Mouse (Mus musculus): Measurements from ENCODE around the gene Apoc1. TPM values are rescaled to one million over a fixed set of nuclear protein-coding genes. Genes with fewer than 3 reads are reported as not detected.

The Apoc1 gene
- polyA plus RNA-seq, 1 experiment from 2014 or later = 8.4 TPM

- no peaks in the 10 kb centered on the region for H3K9me3 ChIP-seq (ENCODE audit: control insufficient read depth, low read length)
- no peak overlapping the region for H3K9ac ChIP-seq (ENCODE audit: low read depth, low read length)
- H3K27ac ChIP-seq (ENCODE audit: low read depth, low read length) = no peak overlapping the region
- no peaks in the 10 kb centered on the region for H3K4me1 ChIP-seq (ENCODE audit: control insufficient read depth, insufficient read depth, low read length)
- no peaks in the 10 kb centered on the region for H3K27me3 ChIP-seq (ENCODE audit: control insufficient read depth, insufficient read depth, low read length)
- no peak for ATAC-seq (ENCODE audit: low FRiP score, low TSS enrichment)
- no peak overlapping the region for H3K4me3 ChIP-seq (ENCODE audit: low read length)
- peaks cover 78% of the 10 kb centered on the region for H3K36me3 ChIP-seq (ENCODE audit: control insufficient read depth, insufficient read depth, low read length)
- H3K4me2 ChIP-seq (replicated peaks; ENCODE audit: low read depth, low read length) = no peak overlapping the region
- 92% methylated on average over 6 of the region's 6 CpGs for WGBS
These were observed 41.2 kb downstream of the Apoc1 start for GRCm38 (mm10) chr7:19651063-19651786.

- no peaks in the 10 kb centered on the region for H3K4me1 ChIP-seq (ENCODE audit: control insufficient read depth, insufficient read depth, low read length)
- no peak for ATAC-seq (ENCODE audit: low FRiP score, low TSS enrichment)
- H3K9me3 ChIP-seq (ENCODE audit: control insufficient read depth, low read length) = no peaks in the 10 kb centered on the region
- 100% methylated on average over 4 of the region's 4 CpGs for WGBS
- H3K4me3 ChIP-seq (ENCODE audit: low read length) = no peak overlapping the region
- H3K9ac ChIP-seq (ENCODE audit: low read depth, low read length) = no peak overlapping the region
- no peak overlapping the region for H3K27ac ChIP-seq (ENCODE audit: low read depth, low read length)
- H3K4me2 ChIP-seq (replicated peaks; ENCODE audit: low read depth, low read length) = no peak overlapping the region
- no peaks in the 10 kb centered on the region for H3K27me3 ChIP-seq (ENCODE audit: control insufficient read depth, insufficient read depth, low read length)
- peaks cover 95% of the 10 kb centered on the region for H3K36me3 ChIP-seq (ENCODE audit: control insufficient read depth, insufficient read depth, low read length)
These were observed 51.2 kb downstream of the Apoc1 start for GRCm38 (mm10) chr7:19641223-19641622.

Other genes starting within 250 kb of the Apoc1 start
- gene Mark4, start 233.8 kb downstream of the Apoc1 start, polyA plus RNA-seq (2014; fragmentation: Nextera tagmentation; extraction: Ambion mirVana) = 10.4 and 12.1 TPM in 2 replicates
- 3.5 and 3.7 TPM in 2 replicates for gene Exoc3l2, start 229.3 kb downstream of the Apoc1 start, polyA plus RNA-seq (2014; fragmentation: Nextera tagmentation; extraction: Ambion mirVana)
- 1.4 and 2.4 TPM in 2 replicates for gene Bloc1s3, start 184.3 kb downstream of the Apoc1 start, polyA plus RNA-seq (2014; fragmentation: Nextera tagmentation; extraction: Ambion mirVana)
- 63.7 and 70.2 TPM in 2 replicates for gene Trappc6a, start 184.3 kb downstream of the Apoc1 start, polyA plus RNA-seq (2014; fragmentation: Nextera tagmentation; extraction: Ambion mirVana)
- 0.13 and 0.27 TPM in 2 replicates for gene Nkpd1, start 174.8 kb downstream of the Apoc1 start, polyA plus RNA-seq (2014; fragmentation: Nextera tagmentation; extraction: Ambion mirVana)
- gene Ppp1r37, start 129.6 kb downstream of the Apoc1 start, polyA plus RNA-seq (2014; fragmentation: Nextera tagmentation; extraction: Ambion mirVana) = 6.5 and 23.0 TPM in 2 replicates
- gene Zfp296, start 115.4 kb downstream of the Apoc1 start, polyA plus RNA-seq (2014; fragmentation: Nextera tagmentation; extraction: Ambion mirVana) = 0.33 and 0.68 TPM in 2 replicates
- 168 and 179 TPM in 2 replicates for gene Gemin7, start 115.1 kb downstream of the Apoc1 start, polyA plus RNA-seq (2014; fragmentation: Nextera tagmentation; extraction: Ambion mirVana)
- 44.3 and 48.4 TPM in 2 replicates for gene Clasrp, start 88.2 kb downstream of the Apoc1 start, polyA plus RNA-seq (2014; fragmentation: Nextera tagmentation; extraction: Ambion mirVana)
- 7.3 and 9.3 TPM in 2 replicates for gene Relb, start 63.2 kb downstream of the Apoc1 start, polyA plus RNA-seq (2014; fragmentation: Nextera tagmentation; extraction: Ambion mirVana)
- 76.2 and 101 TPM in 2 replicates for gene Clptm1, start 27.6 kb downstream of the Apoc1 start, polyA plus RNA-seq (2014; fragmentation: Nextera tagmentation; extraction: Ambion mirVana)
- gene Apoc2, start 14.7 kb downstream of the Apoc1 start, polyA plus RNA-seq (2014; fragmentation: Nextera tagmentation; extraction: Ambion mirVana) = 1.0 and 1.2 TPM in 2 replicates
- gene Gm44805, start 11.2 kb downstream of the Apoc1 start, polyA plus RNA-seq (2014; fragmentation: Nextera tagmentation; extraction: Ambion mirVana) = not detected in 2 replicates
- gene Apoc4, start 11.2 kb downstream of the Apoc1 start, polyA plus RNA-seq (2014; fragmentation: Nextera tagmentation; extraction: Ambion mirVana) = 0.81 TPM in 1 of 2 replicates, not detected in the other
- 175 and 184 TPM in 2 replicates for gene Apoe, start 6.5 kb upstream of the Apoc1 start, polyA plus RNA-seq (2014; fragmentation: Nextera tagmentation; extraction: Ambion mirVana)
- 159 and 177 TPM in 2 replicates for gene Tomm40, start 22.8 kb upstream of the Apoc1 start, polyA plus RNA-seq (2014; fragmentation: Nextera tagmentation; extraction: Ambion mirVana)
- gene Nectin2, start 57.8 kb upstream of the Apoc1 start, polyA plus RNA-seq (2014; fragmentation: Nextera tagmentation; extraction: Ambion mirVana) = 106 and 139 TPM in 2 replicates
- gene Bcam, start 78.4 kb upstream of the Apoc1 start, polyA plus RNA-seq (2014; fragmentation: Nextera tagmentation; extraction: Ambion mirVana) = 177 and 214 TPM in 2 replicates
- 4.7 and 7.3 TPM in 2 replicates for gene Cblc, start 104.1 kb upstream of the Apoc1 start, polyA plus RNA-seq (2014; fragmentation: Nextera tagmentation; extraction: Ambion mirVana)
- gene Bcl3, start 130.1 kb upstream of the Apoc1 start, polyA plus RNA-seq (2014; fragmentation: Nextera tagmentation; extraction: Ambion mirVana) = 3.5 and 4.2 TPM in 2 replicates
- gene Gm19345, start 159.3 kb upstream of the Apoc1 start, polyA plus RNA-seq (2014; fragmentation: Nextera tagmentation; extraction: Ambion mirVana) = 0.27 TPM in 1 of 2 replicates, not detected in the other
- gene Ceacam16, start 168.6 kb upstream of the Apoc1 start, polyA plus RNA-seq (2014; fragmentation: Nextera tagmentation; extraction: Ambion mirVana) = not detected in 2 replicates
- gene Ceacam19, start 195.3 kb upstream of the Apoc1 start, polyA plus RNA-seq (2014; fragmentation: Nextera tagmentation; extraction: Ambion mirVana) = not detected in 2 replicates
- gene Pvr, start 228.5 kb upstream of the Apoc1 start, polyA plus RNA-seq (2014; fragmentation: Nextera tagmentation; extraction: Ambion mirVana) = 9.6 and 10.8 TPM in 2 replicates

All from kidney, embryonic 14.5 days (tissue).